Mouse (Mus musculus) Patski (cell line): ENCODE measurements around the gene Gcg. TPM values are rescaled to one million over a fixed set of nuclear protein-coding genes. Genes with fewer than 3 reads are reported as not detected.

Experiments
- ATAC-seq: fragments of 100-300 bp; one replicate; pipeline ENCODE4 v1.8.0; 2021
- CTCF ChIA-PET: fragments of 350-600 bp; sonication (Branson Sonifier 250); formaldehyde crosslinking; loops from one replicate; lab custom pipeline; 2022; ENCODE audit warnings: inconsistent platforms; lab: Charles Lee
- POLR2A ChIA-PET: fragments of 350-600 bp; sonication (Branson Sonifier 250); formaldehyde crosslinking; loops from one replicate; lab custom pipeline; 2022; ENCODE audit warnings: antibody characterized with exemption, inconsistent platforms; lab: Charles Lee
- DNase-seq: peaks from one replicate; pipeline ENCODE4 v3.0.0-alpha.2; 2011; ENCODE audit warnings: low read depth, low spot score
- H3K27me3 ChIP-seq: fragments of 371-371 bp; one replicate; pipeline ENCODE4 v1.5.1; 2021
- CTCF ChIP-seq: fragments of 100-300 bp; IDR thresholded peaks from one replicate; pipeline ENCODE4 v1.5.1; 2021
- in situ Hi-C: fragments of 300-500 bp; cut with MboI; formaldehyde crosslinking; loops from 3 replicates; pipeline ENCODE4 v1.11.1; 2018; ENCODE audit warnings: low pct_unique_long_range_greater_than_20kb, mixed read lengths
- polyA plus RNA-seq: library from polyadenylated mRNA; unstranded; gene quantifications from one replicate; pipeline ENCODE4 v1.2.3, GENCODE M21; 2021

Gene Gcg
- polyA plus RNA-seq = not detected

GRCm38 (mm10) chr2:62483550-62483949 lies at the start of gene Gcg:
Gcg (minus strand) TSS chr2:62483650.
- TF ChIP-seq CTCF = no peak
- ATAC-seq (no peak), DNase-seq (no peak)
- POLR2A ChIA-PET = no interaction called here
- H3K27me3 ChIP-seq = peaks cover 13% of the 10 kb centered on the region
- in situ Hi-C loops = no loop called here
- CTCF ChIA-PET = no interaction called here

- no peak for TF ChIP-seq CTCF
- ChIA-PET CTCF (no interaction called here), POLR2A (interaction anchor here (0.5 kb wide), 1 partner anchor 751 kb away, joined by 3 read pairs; no protein-coding TSS in a partner anchor)
- H3K27me3 ChIP-seq = peaks cover 13% of the 10 kb centered on the region
- ATAC-seq (no peak), DNase-seq (no peak)
- in situ Hi-C loops = no loop called here
These were observed 47.6 kb upstream of the Gcg start for GRCm38 (mm10) chr2:62531065-62531464.

- no peak for TF ChIP-seq CTCF
- in situ Hi-C loops = no loop called here
- ChIA-PET CTCF (no interaction called here), POLR2A (no interaction called here)
- no peak for DNase-seq
- ATAC-seq = no peak
- peaks cover 22% of the 10 kb centered on the region for H3K27me3 ChIP-seq
These were observed 42.9 kb upstream of the Gcg start for GRCm38 (mm10) chr2:62526399-62526798.

- peaks cover 31% of the 10 kb centered on the region for H3K27me3 ChIP-seq
- ChIA-PET POLR2A (no interaction called here), CTCF (no interaction called here)
- no peak for TF ChIP-seq CTCF
- DNase-seq (no peak), ATAC-seq (no peak)
- in situ Hi-C loops = no loop called here
These were observed 34.3 kb upstream of the Gcg start for GRCm38 (mm10) chr2:62517790-62518189.

GRCm38 (mm10) chr2:62514477-62514876 lies 31.0 kb upstream of the Gcg start:
- POLR2A ChIA-PET = no interaction called here
- in situ Hi-C loops = no loop called here

GRCm38 (mm10) chr2:62513477-62513876 lies 30.0 kb upstream of the Gcg start:
- ChIA-PET CTCF (no interaction called here), POLR2A (no interaction called here)
- in situ Hi-C loops = no loop called here
- DNase-seq (no peak), ATAC-seq (no peak)
- peaks cover 23% of the 10 kb centered on the region for H3K27me3 ChIP-seq
- no peak for TF ChIP-seq CTCF

More at GRCm38 (mm10) chr2:62514477-62514876, 31.0 kb upstream of the Gcg start:
- TF ChIP-seq CTCF = no peak
- peaks cover 26% of the 10 kb centered on the region for H3K27me3 ChIP-seq
- DNase-seq (no peak), ATAC-seq (no peak)
- CTCF ChIA-PET = interaction anchor here (1.3 kb wide), 1 partner anchor 30 kb away, joined by 3 read pairs; no protein-coding TSS in a partner anchor

GRCm38 (mm10) chr2:62507130-62507529 lies 23.7 kb upstream of the Gcg start:
- ChIA-PET POLR2A (no interaction called here), CTCF (no interaction called here)
- TF ChIP-seq CTCF = no peak
- DNase-seq (no peak), ATAC-seq (no peak)
- in situ Hi-C loops = no loop called here
- H3K27me3 ChIP-seq = peaks cover 14% of the 10 kb centered on the region

GRCm38 (mm10) chr2:62506441-62506840 lies 23.0 kb upstream of the Gcg start:
- ChIA-PET POLR2A (no interaction called here), CTCF (no interaction called here)
- DNase-seq (no peak), ATAC-seq (no peak)
- H3K27me3 ChIP-seq = peaks cover 8% of the 10 kb centered on the region
- no peak for TF ChIP-seq CTCF
- in situ Hi-C loops = no loop called here

- in situ Hi-C loops = no loop called here
- DNase-seq = no peak
These were observed 20.9 kb upstream of the Gcg start for GRCm38 (mm10) chr2:62504269-62504796.

GRCm38 (mm10) chr2:62503326-62503725 lies 19.9 kb upstream of the Gcg start:
- POLR2A ChIA-PET = no interaction called here
- CTCF ChIA-PET = no interaction called here
- no peak for TF ChIP-seq CTCF
- no peak for DNase-seq
- in situ Hi-C loops = no loop called here
- peaks cover 8% of the 10 kb centered on the region for H3K27me3 ChIP-seq
- ATAC-seq = no peak

More at GRCm38 (mm10) chr2:62504269-62504796, 20.9 kb upstream of the Gcg start:
- POLR2A ChIA-PET = no interaction called here
- TF ChIP-seq CTCF = no peak
- CTCF ChIA-PET = no interaction called here
- peaks cover 8% of the 10 kb centered on the region for H3K27me3 ChIP-seq
- no peak for ATAC-seq

- DNase-seq = no peak
- no peak for TF ChIP-seq CTCF
- ATAC-seq = no peak
- H3K27me3 ChIP-seq = peaks cover 11% of the 10 kb centered on the region
- in situ Hi-C loops = no loop called here
- POLR2A ChIA-PET = no interaction called here
- CTCF ChIA-PET = no interaction called here
These were observed 19.1 kb upstream of the Gcg start for GRCm38 (mm10) chr2:62502516-62502915.

GRCm38 (mm10) chr2:62498821-62499220 lies 15.4 kb upstream of the Gcg start:
- in situ Hi-C loops = no loop called here
- ChIA-PET POLR2A (no interaction called here), CTCF (no interaction called here)
- no peak for TF ChIP-seq CTCF
- peaks cover 14% of the 10 kb centered on the region for H3K27me3 ChIP-seq
- DNase-seq = no peak
- no peak for ATAC-seq
